Mouse (Mus musculus) CH12.LX (cell line): ENCODE data around the gene Smim15. TPM values are rescaled to one million over a fixed set of nuclear protein-coding genes. Genes with fewer than 3 reads are reported as not detected.

ENCODE experiments used
- DNase-seq: peaks from one replicate; pipeline ENCODE4 v3.0.0-alpha.2; 2013; ENCODE audit errors: extremely low read depth
- H3K27ac ChIP-seq: 2 replicates; pipeline ENCODE4 v1.5.1; 2012; ENCODE audit warnings: low read depth, mild to moderate bottlenecking, control low read depth, moderate library complexity; ENCODE audit not compliant: insufficient read depth
- H3K27me3 ChIP-seq: replicated peaks from 2 replicates; pipeline ENCODE3; 2012; ENCODE audit warnings: inconsistent platforms
- H3K36me3 ChIP-seq, 2 experiments: replicated peaks in 1 of 2; 2 replicates each; pipeline versions ENCODE3 to v1.6.1; 2012; ENCODE audit warnings: inconsistent platforms in 1 of 2, low read length in 1 of 2, mild to moderate bottlenecking in 1 of 2, mixed read lengths in 1 of 2, moderate library complexity in 1 of 2; ENCODE audit not compliant: control insufficient read depth in 1 of 2, insufficient read depth in 1 of 2
- H3K4me1 ChIP-seq, 2 experiments: 2 replicates each; pipeline ENCODE4 v1.6.1; 2012; ENCODE audit warnings: inconsistent platforms in 1 of 2, moderate library complexity in 1 of 2; ENCODE audit not compliant: insufficient read depth in 2 of 2, control insufficient read depth in 1 of 2
- H3K4me2 ChIP-seq: 2 replicates; pipeline ENCODE4 v1.6.1; 2012; ENCODE audit warnings: low read depth, mild to moderate bottlenecking, control low read depth; ENCODE audit not compliant: poor library complexity, insufficient read depth, severe bottlenecking
- H3K4me3 ChIP-seq, 3 experiments: fragments of 150-350 bp in 1 of 3; sonication (generic) in 1 of 3; replicated peaks in 1 of 3; 2 replicates each; pipeline versions ENCODE3 to v1.5.1; 2011 to 2012; ENCODE audit warnings: low read depth in 2 of 3, low read length in 2 of 3, mild to moderate bottlenecking in 2 of 3, moderate library complexity in 2 of 3, control low read depth in 1 of 3, improper control_type of control experiment in 1 of 3, inconsistent platforms in 1 of 3, mixed read lengths in 1 of 3; ENCODE audit not compliant: poor library complexity in 1 of 3
- H3K79me2 ChIP-seq: replicated peaks from 2 replicates; pipeline ENCODE4 v1.6.1; 2012; ENCODE audit warnings: mild to moderate bottlenecking, moderate library complexity; ENCODE audit not compliant: control insufficient read depth, poor library complexity, insufficient read depth, severe bottlenecking; ENCODE audit errors: extremely low read depth
- H3K9ac ChIP-seq: 2 replicates; pipeline ENCODE4 v1.6.1; 2012; ENCODE audit warnings: low read depth, mild to moderate bottlenecking, control low read depth, moderate library complexity; ENCODE audit not compliant: insufficient read depth
- H3K9me3 ChIP-seq: replicated peaks from 2 replicates; pipeline ENCODE3; 2012; ENCODE audit warnings: low read length, inconsistent platforms, mixed read lengths
- MXI1 ChIP-seq: IDR thresholded peaks from 2 replicates; pipeline ENCODE4 v1.6.1; 2011; ENCODE audit warnings: mild to moderate bottlenecking, low read depth, low read length, improper control_type of control experiment
- NELFE ChIP-seq: IDR thresholded peaks from 2 replicates; pipeline ENCODE4 v1.6.1; 2011; ENCODE audit warnings: low read depth, low read length, improper control_type of control experiment
- ZNF384 ChIP-seq: IDR thresholded peaks from 2 replicates; pipeline ENCODE4 v1.6.1; 2012; ENCODE audit warnings: low read depth, low read length, improper control_type of control experiment, inconsistent platforms
- dilution Hi-C: fragments of 300-500 bp; cut with MboI; formaldehyde crosslinking; loops from 2 replicates; pipeline ENCODE4 v1.14.3; 2020; ENCODE audit warnings: low sequenced_read_pairs; ENCODE audit not compliant: extremely low pct_unique_long_range_greater_than_20kb, extremely low pct_ligation_motif_present
- in situ Hi-C: fragments of 300-500 bp; cut with MboI; formaldehyde crosslinking; loops from 3 replicates; pipeline ENCODE4 v1.14.3; 2019; ENCODE audit warnings: low sequenced_read_pairs, low pct_ligation_motif_present, low pct_unique_long_range_greater_than_20kb, mixed read lengths
- polyA plus RNA-seq: library from polyadenylated mRNA; unstranded; fragments of >175 nt; gene quantifications from 2 replicates; pipeline ENCODE4 v1.2.1, GENCODE M21; 2012; ENCODE audit warnings: low read depth; ENCODE audit not compliant: insufficient read length
- total RNA-seq, 2 experiments: library from RNA; depleted of rRNA; stranded (reverse); fragments of 300-350 nt in 1 of 2; fragments of >200 nt in 1 of 2; gene quantifications; 2 replicates each; pipeline ENCODE4 v1.2.3; 2012 to 2014

Smim15 gene
- total and polyA plus RNA-seq, 3 experiments = 32.8 to 114 (median 62.8) TPM

DNA sequence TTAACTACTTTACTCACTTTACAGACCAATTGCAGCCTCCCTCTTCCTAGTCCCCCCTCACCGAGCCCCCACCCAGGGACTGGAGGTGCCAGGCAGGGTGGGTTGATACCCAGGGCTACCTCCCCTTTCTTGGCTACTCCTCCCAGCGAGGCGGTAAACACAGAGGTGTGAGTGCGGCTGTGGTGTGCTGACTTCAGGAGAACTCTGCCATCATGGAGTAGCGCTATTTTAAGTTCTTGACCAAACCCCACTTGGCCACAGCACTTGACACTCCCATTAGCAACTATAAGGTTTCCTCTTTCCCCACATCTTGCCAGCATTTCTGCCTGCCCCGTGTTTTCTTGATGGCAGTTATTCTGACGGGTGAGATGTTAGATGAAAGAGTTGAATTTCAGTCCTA lies 52.2 kb downstream of the Smim15 start:
- in situ Hi-C loops (no loop called here), dilution Hi-C loops (no loop called here)
- Histone ChIP-seq H3K4me2 (no peak overlapping the region), H3K9ac (no peak overlapping the region), H3K27me3 (no peaks in the 10 kb centered on the region), H3K4me1 (peaks cover 6 to 50% of the 10 kb centered on the region in 2 experiments; a peak in 3 of 4 replicates), H3K79me2 (no peaks in the 10 kb centered on the region), H3K4me3 (no peak overlapping the region), H3K27ac (no peak overlapping the region), H3K36me3 (peaks cover 0 to 19% of the 10 kb centered on the region in 2 experiments), H3K9me3 (no peaks in the 10 kb centered on the region)
- no peak for DNase-seq
- TF ChIP-seq ZNF384 (no peak), NELFE (no peak), MXI1 (no peak)

Other genes starting within 250 kb of the Smim15 start
- 51.2 and 65.9 TPM in 2 replicates for gene Ndufaf2, start 114.2 kb downstream of the Smim15 start, total RNA-seq (2012; rRNA removed)
- 37.1 and 55.3 TPM in 2 replicates for gene Ndufaf2, start 114.2 kb downstream of the Smim15 start, total RNA-seq (2014; rRNA removed)
- gene Ndufaf2, start 114.2 kb downstream of the Smim15 start, polyA plus RNA-seq = 117 and 161 TPM in 2 replicates
- 20.0 and 27.1 TPM in 2 replicates for gene Ercc8, start 114.3 kb downstream of the Smim15 start, total RNA-seq (2012; rRNA removed)
- gene Ercc8, start 114.3 kb downstream of the Smim15 start, total RNA-seq (2014; rRNA removed) = 29.4 and 32.2 TPM in 2 replicates
- 20.7 and 23.0 TPM in 2 replicates for gene Ercc8, start 114.3 kb downstream of the Smim15 start, polyA plus RNA-seq
- 4.4 and 5.3 TPM in 2 replicates for gene Elovl7, start 170.0 kb downstream of the Smim15 start, total RNA-seq (2012; rRNA removed)
- 8.3 and 8.6 TPM in 2 replicates for gene Elovl7, start 170.0 kb downstream of the Smim15 start, total RNA-seq (2014; rRNA removed)
- gene Elovl7, start 170.0 kb downstream of the Smim15 start, polyA plus RNA-seq = 11.6 and 11.9 TPM in 2 replicates